Mouse (Mus musculus) left cerebral cortex, postnatal 4 days (tissue): ENCODE data around the gene Tpk1. TPM values are rescaled to one million over a fixed set of nuclear protein-coding genes. Genes with fewer than 3 reads are reported as not detected.
"Not testable (repeated sequence)": the region's sequence is repeated elsewhere in the genome, so short reads cannot be mapped to it uniquely, and the experiment has no call there.

Experiments used
- DNase-seq: peaks from one replicate; pipeline ENCODE4 v3.0.0-alpha.2; 2022
- intact Hi-C: fragments of 180-260 bp; cut with DNase I; formaldehyde crosslinking; loops from one replicate; pipeline ENCODE4 v1.15.1; 2025
- total RNA-seq, 2 experiments: library from RNA; stranded (reverse); gene quantifications; 2 replicates each; pipeline ENCODE4 v1.2.3; 2021

Tpk1 gene
- total RNA-seq, 2 experiments from 2014 or later, result 3.9 to 6.0 TPM

- no peak for DNase-seq
- intact Hi-C loops, result no loop called here
Observed at GRCm38 (mm10) chr6:43532822-43533221, 133.3 kb downstream of the Tpk1 start.

GRCm38 (mm10) chr6:43531996-43532395 lies 134.1 kb downstream of the Tpk1 start:
- DNase-seq, result no peak
- intact Hi-C loops, result no loop called here

- intact Hi-C loops, result no loop called here
Observed at GRCm38 (mm10) chr6:43528996-43529395, 137.1 kb downstream of the Tpk1 start.

GRCm38 (mm10) chr6:43525028-43525427 lies 141.1 kb downstream of the Tpk1 start:
- DNase-seq, result no peak
- intact Hi-C loops, result no loop called here

More at GRCm38 (mm10) chr6:43528996-43529395, 137.1 kb downstream of the Tpk1 start:
- DNase-seq, result no peak

GRCm38 (mm10) chr6:43522046-43522445 lies 144.0 kb downstream of the Tpk1 start:
- peak; percentile 7 for DNase-seq

GRCm38 (mm10) chr6:43520218-43520617 lies 145.9 kb downstream of the Tpk1 start:
- intact Hi-C loops, result no loop called here
- no peak for DNase-seq

More at GRCm38 (mm10) chr6:43522046-43522445, 144.0 kb downstream of the Tpk1 start:
- intact Hi-C loops, result no loop called here

- DNase-seq, result no peak
- intact Hi-C loops, result no loop called here
Observed at GRCm38 (mm10) chr6:43518378-43518777, 147.7 kb downstream of the Tpk1 start.

- DNase-seq, result no peak
Observed at GRCm38 (mm10) chr6:43517316-43517655, 148.8 kb downstream of the Tpk1 start.

GRCm38 (mm10) chr6:43516593-43517315 lies 149.3 kb downstream of the Tpk1 start:
- intact Hi-C loops, result no loop called here
- no peak for DNase-seq

More at GRCm38 (mm10) chr6:43517316-43517655, 148.8 kb downstream of the Tpk1 start:
- intact Hi-C loops, result no loop called here

- DNase-seq, intact Hi-C loops: not testable (repeated sequence)
Observed at GRCm38 (mm10) chr6:43506686-43507385, 159.2 kb downstream of the Tpk1 start.

GRCm38 (mm10) chr6:43504609-43505230 lies 161.4 kb downstream of the Tpk1 start:
- intact Hi-C loops, result no loop called here
- DNase-seq, result no peak

GRCm38 (mm10) chr6:43492367-43492766 lies 173.7 kb downstream of the Tpk1 start:
- intact Hi-C loops, result no loop called here

GRCm38 (mm10) chr6:43486691-43487090 lies 179.4 kb downstream of the Tpk1 start:
- intact Hi-C loops, result no loop called here
- DNase-seq, result no peak

More at GRCm38 (mm10) chr6:43492367-43492766, 173.7 kb downstream of the Tpk1 start:
- DNase-seq, result no peak

GRCm38 (mm10) chr6:43480687-43481086 lies 185.4 kb downstream of the Tpk1 start:
- DNase-seq, result no peak
- intact Hi-C loops, result no loop called here

- intact Hi-C loops, result no loop called here
- DNase-seq, result peak; percentile 13
Observed at GRCm38 (mm10) chr6:43478810-43479209, 187.3 kb downstream of the Tpk1 start.

GRCm38 (mm10) chr6:43476406-43476805 lies 189.7 kb downstream of the Tpk1 start:
- intact Hi-C loops, result no loop called here
- no peak for DNase-seq

- intact Hi-C loops, result no loop called here
Observed at GRCm38 (mm10) chr6:43475921-43476320, 190.2 kb downstream of the Tpk1 start.

GRCm38 (mm10) chr6:43471556-43471955 lies 194.5 kb downstream of the Tpk1 start:
- DNase-seq, result no peak
- intact Hi-C loops, result no loop called here

More at GRCm38 (mm10) chr6:43475921-43476320, 190.2 kb downstream of the Tpk1 start:
- no peak for DNase-seq

- no peak for DNase-seq
- intact Hi-C loops, result no loop called here
Observed at GRCm38 (mm10) chr6:43468821-43469594, 197.1 kb downstream of the Tpk1 start.

GRCm38 (mm10) chr6:43462849-43463369 lies 203.2 kb downstream of the Tpk1 start:
- intact Hi-C loops, result no loop called here
- no peak for DNase-seq
